Mouse (Mus musculus) heart, adult 10 weeks (tissue): ENCODE data around the gene St3gal2. TPM values are rescaled to one million over a fixed set of nuclear protein-coding genes. Genes with fewer than 3 reads are reported as not detected.

Experiments
- polyA plus RNA-seq: library from polyadenylated mRNA; stranded (reverse); fragments of 350-450 nt; fragmentation: Illumina TruSeq; extraction: RNeasy Lipid Tissue Mini Kit (QIAGEN cat#74804); gene quantifications from one replicate; pipeline ENCODE4 v1.2.3, GENCODE M21; 2014; ENCODE audit warnings: low read depth, low replicate concordance

St3gal2 gene
- polyA plus RNA-seq: 14.7 TPM

GRCm38 (mm10) chr8:110919341-110920031 lies at the start of gene St3gal2:
Gene St3gal2 (plus strand): TSS chr8:110919922.

GRCm38 (mm10) chr8:110901839-110902578 lies 17.7 kb upstream of the St3gal2 start, which contains the start of gene Fuk:
Gene Fuk (minus strand): TSS chr8:110902488.

GRCm38 (mm10) chr8:110997547-110998531 lies 78.1 kb downstream of the St3gal2 start, which contains the start of gene Ddx19a:
Gene Ddx19a (minus strand): TSS chr8:110997800.

Other genes starting within 250 kb of the St3gal2 start
- 22.5 TPM for gene Mtss1l, start 198.4 kb upstream of the St3gal2 start, polyA plus RNA-seq
- gene Il34, start 114.0 kb upstream of the St3gal2 start, polyA plus RNA-seq: 4.9 TPM
- 54.9 TPM for gene Cog4, start 73.3 kb upstream of the St3gal2 start, polyA plus RNA-seq
- 30.5 TPM for gene Sf3b3, start 73.1 kb upstream of the St3gal2 start, polyA plus RNA-seq
- gene Fuk, start 17.4 kb upstream of the St3gal2 start, polyA plus RNA-seq: 4.2 TPM
- 27.1 TPM for gene Ddx19a, start 77.9 kb downstream of the St3gal2 start, polyA plus RNA-seq
- 7.5 TPM for gene Ddx19b, start 111.8 kb downstream of the St3gal2 start, polyA plus RNA-seq
- gene Aars, start 113.2 kb downstream of the St3gal2 start, polyA plus RNA-seq: 27.4 TPM
- gene Exosc6, start 136.4 kb downstream of the St3gal2 start, polyA plus RNA-seq: not detected
- 2.8 TPM for gene Clec18a, start 172.5 kb downstream of the St3gal2 start, polyA plus RNA-seq
- 52.7 TPM for gene Pdpr, start 174.7 kb downstream of the St3gal2 start, polyA plus RNA-seq